Mouse (Mus musculus): ENCODE measurements at regions not wholly inside any gene's neighbourhood (a gene's known extent, or its start where the extent isn't known, plus 50 kb on each side); places are given as distances from the start of the nearest gene placed in this dataset.

GRCm38 (mm10) chr19:33043696-33044095 lies 286.4 kb downstream of the Pten start:
- DNase-seq (ENCODE audit: low spot score in 2 of 2): no peak

GRCm38 (mm10) chr19:33048754-33049442 lies 291.6 kb downstream of the Pten start:
- no peak for DNase-seq (ENCODE audit: low spot score in 2 of 2)

GRCm38 (mm10) chr19:33053199-33053867 lies 296.0 kb downstream of the Pten start:
- DNase-seq (ENCODE audit: low spot score in 2 of 2): peak in 1 of 2 experiments; percentile 41

- DNase-seq (ENCODE audit: low spot score in 2 of 2): no peak
Observed at GRCm38 (mm10) chr19:33056372-33056791, 299.1 kb downstream of the Pten start.

GRCm38 (mm10) chr19:33061006-33061405 lies 303.7 kb downstream of the Pten start:
- DNase-seq (ENCODE audit: low spot score in 2 of 2): no peak

GRCm38 (mm10) chr19:33062165-33063058 lies 305.1 kb downstream of the Pten start:
- DNase-seq (ENCODE audit: low spot score in 2 of 2): no peak

- DNase-seq (ENCODE audit: low spot score in 2 of 2): no peak
Observed at GRCm38 (mm10) chr19:33065274-33066200, 308.2 kb downstream of the Pten start.

GRCm38 (mm10) chr19:33068351-33068955 lies 311.2 kb downstream of the Pten start:
- DNase-seq (ENCODE audit: low spot score in 2 of 2): no peak

- DNase-seq (ENCODE audit: low spot score in 2 of 2): peak in 1 of 2 experiments; percentile 39
Observed at GRCm38 (mm10) chr19:33069761-33070160, 312.5 kb downstream of the Pten start.

- DNase-seq (ENCODE audit: low spot score in 2 of 2): no peak
Observed at GRCm38 (mm10) chr19:33072299-33072698, 315.0 kb downstream of the Pten start.

- no peak for DNase-seq (ENCODE audit: low spot score in 2 of 2)
Observed at GRCm38 (mm10) chr19:33074907-33075306, 317.2 kb downstream of the Rnls start.

GRCm38 (mm10) chr19:33078681-33079360 lies 313.3 kb downstream of the Rnls start:
- DNase-seq (ENCODE audit: low spot score in 2 of 2): no peak

GRCm38 (mm10) chr19:33079959-33080358 lies 312.1 kb downstream of the Rnls start:
- DNase-seq (ENCODE audit: low spot score in 2 of 2): no peak

- peak in 1 of 2 experiments; percentile 17 for DNase-seq (ENCODE audit: low spot score in 2 of 2)
Observed at GRCm38 (mm10) chr19:33081493-33081892, 310.6 kb downstream of the Rnls start.

- DNase-seq (ENCODE audit: low spot score in 2 of 2): no peak
Observed at GRCm38 (mm10) chr19:33083371-33083770, 308.7 kb downstream of the Rnls start.

GRCm38 (mm10) chr19:33084683-33085082 lies 307.4 kb downstream of the Rnls start:
- no peak for DNase-seq (ENCODE audit: low spot score in 2 of 2)

Measured in spleen, postnatal 36 days (tissue).